Mouse (Mus musculus) liver, adult 2 months (tissue): ENCODE results near the gene Zfp618. TPM values are rescaled to one million over a fixed set of nuclear protein-coding genes. Genes with fewer than 3 reads are reported as not detected.

Experiments used
- DNase-seq: peaks from one replicate; pipeline ENCODE4 v3.0.0-alpha.2; 2011; ENCODE audit warnings: low read depth, low spot score; ENCODE audit errors: extremely low read depth
- H3K27ac ChIP-seq: fragments of 200-500 bp; replicated peaks from 2 replicates; pipeline ENCODE4 v1.5.1; 2012; ENCODE audit warnings: low read depth, mild to moderate bottlenecking, control low read depth, inconsistent platforms, low read length; ENCODE audit not compliant: insufficient read depth
- H3K27me3 ChIP-seq: fragments of 200-500 bp; 2 replicates; pipeline ENCODE4 v1.6.1; 2012; ENCODE audit warnings: mild to moderate bottlenecking, moderate library complexity, low read length, inconsistent platforms; ENCODE audit not compliant: control insufficient read depth, insufficient read depth
- H3K36me3 ChIP-seq: fragments of 200-500 bp; 2 replicates; pipeline ENCODE4 v1.6.1; 2012; ENCODE audit warnings: low read length, inconsistent platforms; ENCODE audit not compliant: control insufficient read depth, insufficient read depth
- H3K4me1 ChIP-seq: fragments of 200-500 bp; 2 replicates; pipeline ENCODE4 v1.6.1; 2011; ENCODE audit warnings: low read length; ENCODE audit not compliant: control insufficient read depth, insufficient read depth
- H3K4me3 ChIP-seq: fragments of 200-500 bp; 2 replicates; pipeline ENCODE4 v1.5.1; 2011; ENCODE audit warnings: low read depth, mild to moderate bottlenecking, control low read depth, low read length, moderate library complexity; ENCODE audit not compliant: insufficient read depth
- H3K79me2 ChIP-seq: fragments of 200-500 bp; 2 replicates; pipeline ENCODE4 v1.6.1; 2012; ENCODE audit warnings: inconsistent platforms, mild to moderate bottlenecking, low read length, moderate library complexity; ENCODE audit not compliant: control insufficient read depth, insufficient read depth
- H3K9ac ChIP-seq: fragments of 200-500 bp; 2 replicates; pipeline ENCODE4 v1.6.1; 2012; ENCODE audit warnings: low read depth, mild to moderate bottlenecking, control low read depth, inconsistent platforms, low read length
- CTCF ChIP-seq: fragments of 200-500 bp; IDR thresholded peaks from 2 replicates; pipeline ENCODE4 v1.5.1; 2011; ENCODE audit warnings: low read depth, low read length, control low read depth
- POLR2A ChIP-seq: fragments of 200-500 bp; IDR thresholded peaks from 2 replicates; pipeline ENCODE4 v1.6.1; 2011; ENCODE audit warnings: low read length, control low read depth; ENCODE audit not compliant: insufficient read depth; ENCODE audit errors: extremely low read depth
- WGBS: fragments of 180-500 bp; shearing (Covaris S2); methylation state at CpG from one replicate; pipeline ENCODE4 v1.1.7; 2018; 5-methylcytosine and 5-hydroxymethylcytosine counted together
- polyA plus RNA-seq: library from polyadenylated mRNA; depleted of rRNA; stranded (reverse); fragments of >200 nt; gene quantifications from 2 replicates; pipeline ENCODE4 v1.2.3, GENCODE M21; 2012
- total RNA-seq: library from RNA; depleted of rRNA; stranded (reverse); fragments of >200 nt; gene quantifications from 2 replicates; pipeline ENCODE4 v1.2.3, GENCODE M21; 2014

Gene Zfp618
- total and polyA plus RNA-seq, 2 experiments: 0.18 to 0.73 TPM

DNA sequence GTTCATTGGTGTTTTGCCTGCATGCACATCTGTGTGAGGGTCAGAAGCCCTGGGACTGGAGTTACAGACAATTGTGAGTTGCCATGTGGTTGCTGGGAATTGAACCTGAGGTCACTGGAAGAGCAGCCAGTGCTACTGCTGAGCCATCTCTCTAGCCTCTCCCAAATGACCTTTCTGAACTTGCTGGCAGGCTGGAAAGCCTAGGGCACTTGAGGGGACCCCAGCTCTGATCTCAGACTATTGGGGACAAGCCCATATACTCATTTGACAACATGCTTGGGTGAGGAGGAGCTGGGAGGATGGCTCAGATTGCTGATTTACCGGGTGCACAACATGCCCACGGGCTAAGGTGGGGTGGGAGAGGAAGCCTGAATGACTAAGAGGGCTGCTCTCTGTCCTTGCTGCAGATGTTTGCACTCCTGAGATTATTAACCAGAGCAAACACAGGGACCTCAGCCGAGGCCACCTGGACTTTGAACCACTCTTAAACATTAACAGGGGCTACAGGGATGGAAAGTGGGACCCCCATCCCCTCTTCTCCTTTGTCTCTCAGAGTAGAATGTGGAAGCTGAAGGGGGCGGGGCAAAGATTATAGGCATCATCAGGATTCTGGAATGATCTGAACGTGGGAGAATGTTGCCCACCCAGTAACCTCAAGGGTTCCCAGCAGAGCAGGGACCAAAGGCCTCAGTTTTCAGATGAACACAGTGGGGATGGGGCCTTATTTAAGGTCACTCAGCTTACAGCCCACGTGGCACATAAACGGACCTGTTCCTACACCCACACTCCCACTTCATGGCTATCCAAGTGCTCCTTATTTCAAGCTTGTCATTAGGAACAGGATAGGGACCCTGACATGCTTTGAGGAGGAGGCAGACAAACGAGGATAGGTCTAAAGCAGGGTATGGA is 191.6 kb downstream of the Zfp618 start:
- DNase-seq: peak; percentile 99
- WGBS: 21% methylated on average over 8 of the region's 8 CpGs
- Histone ChIP-seq H3K4me3 (no peak overlapping the region), H3K27me3 (no peaks in the 10 kb centered on the region), H3K4me1 (peaks cover 37% of the 10 kb centered on the region), H3K79me2 (peaks cover 12% of the 10 kb centered on the region; the same call in 1 of the 2 replicates), H3K27ac (peak overlapping the region; percentile 99), H3K36me3 (no peaks in the 10 kb centered on the region; the same call in 1 of the 2 replicates), H3K9ac (peak overlapping the region; percentile 50)
- TF ChIP-seq POLR2A (no peak), CTCF (no peak)

DNA sequence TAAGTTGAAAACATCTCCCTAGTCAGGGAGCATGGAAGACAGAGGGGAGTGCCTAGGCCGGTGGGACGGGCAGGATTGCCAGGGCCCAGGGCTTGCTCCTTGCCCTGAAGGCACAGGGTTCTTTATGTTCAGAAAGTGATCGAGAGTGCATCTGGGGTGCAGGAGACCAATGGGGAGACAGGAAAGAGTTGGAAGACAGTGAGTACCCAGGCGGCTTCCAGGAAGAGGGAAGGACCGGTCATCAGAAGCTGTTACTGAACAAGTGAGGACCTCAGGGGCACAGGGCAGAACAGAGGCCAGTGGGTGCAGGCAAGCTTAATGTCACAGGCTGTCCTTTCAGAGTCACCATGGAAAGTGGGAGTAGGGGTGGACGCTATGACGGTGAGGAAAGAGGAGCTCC is 192.8 kb downstream of the Zfp618 start:
- no peak overlapping the region for H3K9ac ChIP-seq
- 57% methylated on average over 7 of the region's 7 CpGs for WGBS
- peaks cover 3% of the 10 kb centered on the region; the same call in 1 of the 2 replicates for H3K79me2 ChIP-seq
- no peaks in the 10 kb centered on the region for H3K27me3 ChIP-seq
- TF ChIP-seq POLR2A (no peak), CTCF (no peak)
- peaks cover 32% of the 10 kb centered on the region for H3K4me1 ChIP-seq
- peak; percentile 43 for DNase-seq
- peak overlapping the region; percentile 99 for H3K27ac ChIP-seq
- H3K36me3 ChIP-seq: no peaks in the 10 kb centered on the region
- H3K4me3 ChIP-seq: no peak overlapping the region

DNA sequence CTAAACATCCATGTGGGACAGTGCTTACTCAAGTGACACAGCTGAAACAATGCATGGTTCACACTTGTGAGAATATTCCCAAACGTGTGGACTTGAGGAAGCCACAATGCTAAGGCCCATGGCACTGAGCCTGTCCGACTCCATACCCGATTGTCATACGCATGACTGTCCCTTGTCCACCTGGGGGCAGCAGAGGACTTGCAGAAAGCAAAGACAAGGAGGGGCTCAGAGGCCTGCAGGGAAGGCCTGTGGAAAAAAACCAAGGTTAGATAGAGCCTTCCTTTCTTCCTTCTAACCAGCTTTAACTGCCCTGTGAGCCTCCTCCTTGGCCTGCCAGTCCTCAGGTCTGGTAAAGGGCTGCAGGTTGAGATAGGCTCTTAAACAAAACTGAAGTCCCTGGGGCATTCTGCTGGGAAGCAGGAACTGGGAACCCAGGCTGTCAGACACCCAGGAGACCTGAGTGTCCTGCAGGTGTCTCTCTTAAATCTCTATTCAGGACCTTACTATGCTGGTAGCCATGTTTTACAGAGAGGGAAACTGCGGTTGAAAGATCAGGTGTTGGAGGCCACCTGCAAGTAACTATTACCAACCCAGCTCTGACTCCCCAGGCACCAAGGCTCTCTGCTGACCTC is 193.7 kb downstream of the Zfp618 start:
- H3K4me3 ChIP-seq: no peak overlapping the region
- H3K36me3 ChIP-seq: no peaks in the 10 kb centered on the region
- no peaks in the 10 kb centered on the region for H3K27me3 ChIP-seq
- peak overlapping the region; percentile 99; the same call in 1 of the 2 replicates for H3K27ac ChIP-seq
- 14% methylated on average over 5 of the region's 5 CpGs for WGBS
- H3K4me1 ChIP-seq: peaks cover 32% of the 10 kb centered on the region
- peak; percentile 80 for DNase-seq
- no peak overlapping the region for H3K9ac ChIP-seq
- H3K79me2 ChIP-seq: no peaks in the 10 kb centered on the region
- no peak for TF ChIP-seq POLR2A
- peak; percentile 98 for TF ChIP-seq CTCF

DNA sequence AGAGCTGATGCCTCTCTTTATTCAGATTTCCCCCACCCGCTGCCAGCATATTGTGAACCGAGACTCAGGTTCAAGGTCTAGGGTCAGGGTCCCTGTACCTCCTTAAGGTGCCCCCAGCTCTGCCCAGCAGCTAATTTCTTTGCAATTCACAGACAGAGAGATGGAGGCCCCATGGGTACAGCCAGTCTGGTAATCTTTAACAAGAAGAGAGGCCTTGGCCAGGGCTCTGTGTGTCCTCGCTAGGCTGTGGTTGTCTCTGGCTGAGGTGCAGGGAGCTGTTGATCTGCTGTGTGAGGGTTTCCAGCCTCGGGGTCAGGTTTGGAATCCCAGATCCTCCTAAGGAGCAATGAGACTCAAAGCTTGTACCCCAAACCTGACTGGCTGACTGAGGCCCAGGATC is 200.3 kb downstream of the Zfp618 start:
- no peaks in the 10 kb centered on the region for H3K4me1 ChIP-seq
- H3K27me3 ChIP-seq: no peaks in the 10 kb centered on the region
- no peak for TF ChIP-seq POLR2A
- no peak for TF ChIP-seq CTCF
- no peaks in the 10 kb centered on the region for H3K36me3 ChIP-seq
- no peak overlapping the region for H3K27ac ChIP-seq
- no peaks in the 10 kb centered on the region for H3K79me2 ChIP-seq
- no peak for DNase-seq
- H3K9ac ChIP-seq: no peak overlapping the region
- WGBS: 57% methylated on average over 4 of the region's 4 CpGs
- no peak overlapping the region for H3K4me3 ChIP-seq

DNA sequence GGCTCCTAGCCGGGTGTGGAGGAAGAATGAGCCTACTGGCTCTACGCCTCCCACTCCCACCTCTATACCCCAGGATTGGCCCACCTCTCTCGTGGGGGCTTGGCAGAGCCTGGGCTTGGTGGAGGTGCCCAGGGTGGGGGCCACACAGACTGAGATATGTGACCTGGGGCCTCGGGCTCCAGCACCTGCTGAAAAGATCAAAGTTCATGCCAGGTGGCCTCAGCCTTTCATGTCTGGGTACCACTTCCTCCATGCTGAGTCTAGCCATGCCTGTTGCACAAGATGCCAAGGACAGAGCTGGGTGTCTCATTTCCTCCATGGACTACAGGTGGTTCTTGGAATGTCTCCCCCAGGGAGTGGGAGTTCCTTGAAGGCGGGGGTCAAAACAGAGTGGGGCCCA is 200.9 kb downstream of the Zfp618 start:
- TF ChIP-seq CTCF: no peak
- TF ChIP-seq POLR2A: no peak
- Histone ChIP-seq H3K4me1 (no peaks in the 10 kb centered on the region), H3K36me3 (no peaks in the 10 kb centered on the region), H3K27ac (no peak overlapping the region), H3K79me2 (no peaks in the 10 kb centered on the region), H3K27me3 (no peaks in the 10 kb centered on the region), H3K4me3 (no peak overlapping the region), H3K9ac (no peak overlapping the region)
- WGBS: 79% methylated on average over 5 of the region's 5 CpGs
- DNase-seq: no peak

DNA sequence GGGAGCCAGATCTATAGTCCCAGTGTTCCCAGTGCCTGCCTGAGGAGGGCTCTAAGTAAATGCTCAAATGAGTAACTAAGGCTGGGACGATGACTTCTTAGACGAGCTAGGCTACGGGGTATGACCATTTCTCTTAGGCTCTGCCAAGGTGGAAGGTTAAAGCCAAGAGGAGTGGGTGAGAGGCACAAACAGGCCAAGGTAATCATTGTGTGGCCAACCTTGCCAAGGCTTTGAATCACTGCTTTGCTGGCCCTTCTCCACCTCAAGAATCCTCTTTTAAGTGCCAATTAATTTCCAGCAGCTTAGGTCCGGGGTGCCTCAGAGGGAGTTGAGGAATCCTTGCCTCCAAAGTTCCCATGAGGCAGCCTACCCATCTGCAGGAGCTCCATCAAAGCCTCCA is 204.7 kb downstream of the Zfp618 start:
- TF ChIP-seq POLR2A (no peak), CTCF (no peak)
- no peak overlapping the region for H3K27ac ChIP-seq
- H3K79me2 ChIP-seq: no peaks in the 10 kb centered on the region
- H3K9ac ChIP-seq: no peak overlapping the region
- WGBS: 78% methylated on average over 4 of the region's 4 CpGs
- no peaks in the 10 kb centered on the region for H3K27me3 ChIP-seq
- DNase-seq: no peak
- no peaks in the 10 kb centered on the region for H3K4me1 ChIP-seq
- no peak overlapping the region for H3K4me3 ChIP-seq
- H3K36me3 ChIP-seq: no peaks in the 10 kb centered on the region
